Mouse (Mus musculus): ENCODE data around the gene Kcng3. TPM values are rescaled to one million over a fixed set of nuclear protein-coding genes. Genes with fewer than 3 reads are reported as not detected.

The Kcng3 gene
- polyA plus RNA-seq (2014; fragmentation: Nextera tagmentation; extraction: Ambion mirVana) = not detected in 2 replicates

GRCm38 (mm10) chr17:83631783-83632652 lies at the start of gene Kcng3:
Gene Kcng3 (minus strand): TSS chr17:83631895.
- no peaks in the 10 kb centered on the region for H3K36me3 ChIP-seq (ENCODE audit: control insufficient read depth, insufficient read depth, low read length)
- peak within 1 kb of the TSS; percentile 95 for H3K4me2 ChIP-seq (replicated peaks; ENCODE audit: low read depth, low read length)
- H3K27me3 ChIP-seq (ENCODE audit: control insufficient read depth, insufficient read depth, low read length) = peaks cover 51% of the 10 kb centered on the region
- WGBS = 1% methylated on average over 49 of the region's 86 CpGs
- peak within 1 kb of the TSS; percentile 60 for H3K4me3 ChIP-seq (ENCODE audit: low read length)
- H3K4me1 ChIP-seq (ENCODE audit: control insufficient read depth, insufficient read depth, low read length) = peaks cover 15% of the 10 kb centered on the region
- H3K9ac ChIP-seq (ENCODE audit: low read depth, low read length) = peak within 1 kb of the TSS; percentile 56
- H3K27ac ChIP-seq (ENCODE audit: low read depth, low read length) = no peak within 1 kb of the TSS
- ATAC-seq (ENCODE audit: low FRiP score, low TSS enrichment) = peak; percentile 55; the same call in 1 of the 2 replicates
- no peaks in the 10 kb centered on the region; the same call in 1 of the 2 replicates for H3K9me3 ChIP-seq (ENCODE audit: control insufficient read depth, low read length)

- Histone ChIP-seq H3K36me3 (ENCODE audit: control insufficient read depth, insufficient read depth, low read length) (no peaks in the 10 kb centered on the region), H3K9me3 (ENCODE audit: control insufficient read depth, low read length) (no peaks in the 10 kb centered on the region), H3K4me2 (replicated peaks; ENCODE audit: low read depth, low read length) (no peak overlapping the region), H3K4me1 (ENCODE audit: control insufficient read depth, insufficient read depth, low read length) (no peaks in the 10 kb centered on the region), H3K4me3 (ENCODE audit: low read length) (no peak overlapping the region), H3K27ac (ENCODE audit: low read depth, low read length) (no peak overlapping the region), H3K9ac (ENCODE audit: low read depth, low read length) (no peak overlapping the region), H3K27me3 (ENCODE audit: control insufficient read depth, insufficient read depth, low read length) (no peaks in the 10 kb centered on the region)
- ATAC-seq (ENCODE audit: low FRiP score, low TSS enrichment) = no peak
- 72% methylated on average over 1 of the region's 1 CpGs for WGBS
Observed at GRCm38 (mm10) chr17:83677370-83677769, 45.7 kb upstream of the Kcng3 start.

GRCm38 (mm10) chr17:83672685-83673084 lies 41.0 kb upstream of the Kcng3 start:
- no peaks in the 10 kb centered on the region for H3K36me3 ChIP-seq (ENCODE audit: control insufficient read depth, insufficient read depth, low read length)
- H3K4me1 ChIP-seq (ENCODE audit: control insufficient read depth, insufficient read depth, low read length) = no peaks in the 10 kb centered on the region
- 79% methylated on average over 4 of the region's 4 CpGs for WGBS
- no peak overlapping the region for H3K4me3 ChIP-seq (ENCODE audit: low read length)
- H3K4me2 ChIP-seq (replicated peaks; ENCODE audit: low read depth, low read length) = no peak overlapping the region
- H3K9ac ChIP-seq (ENCODE audit: low read depth, low read length) = no peak overlapping the region
- ATAC-seq (ENCODE audit: low FRiP score, low TSS enrichment) = no peak
- no peaks in the 10 kb centered on the region for H3K27me3 ChIP-seq (ENCODE audit: control insufficient read depth, insufficient read depth, low read length)
- H3K27ac ChIP-seq (ENCODE audit: low read depth, low read length) = no peak overlapping the region
- H3K9me3 ChIP-seq (ENCODE audit: control insufficient read depth, low read length) = no peaks in the 10 kb centered on the region

GRCm38 (mm10) chr17:83667934-83668690 lies 36.4 kb upstream of the Kcng3 start:
- no peak for ATAC-seq (ENCODE audit: low FRiP score, low TSS enrichment)
- WGBS = 84% methylated on average over 3 of the region's 3 CpGs

GRCm38 (mm10) chr17:83666597-83667287 lies 35.0 kb upstream of the Kcng3 start:
- Histone ChIP-seq H3K9me3 (ENCODE audit: control insufficient read depth, low read length) (no peaks in the 10 kb centered on the region; the same call in 1 of the 2 replicates), H3K4me2 (replicated peaks; ENCODE audit: low read depth, low read length) (no peak overlapping the region), H3K9ac (ENCODE audit: low read depth, low read length) (no peak overlapping the region), H3K27ac (ENCODE audit: low read depth, low read length) (no peak overlapping the region), H3K36me3 (ENCODE audit: control insufficient read depth, insufficient read depth, low read length) (no peaks in the 10 kb centered on the region), H3K27me3 (ENCODE audit: control insufficient read depth, insufficient read depth, low read length) (no peaks in the 10 kb centered on the region), H3K4me3 (ENCODE audit: low read length) (no peak overlapping the region), H3K4me1 (ENCODE audit: control insufficient read depth, insufficient read depth, low read length) (no peaks in the 10 kb centered on the region)
- 57% methylated on average over 13 of the region's 13 CpGs for WGBS
- ATAC-seq (ENCODE audit: low FRiP score, low TSS enrichment) = no peak

More at GRCm38 (mm10) chr17:83667934-83668690, 36.4 kb upstream of the Kcng3 start:
- Histone ChIP-seq H3K9ac (ENCODE audit: low read depth, low read length) (no peak overlapping the region), H3K9me3 (ENCODE audit: control insufficient read depth, low read length) (no peaks in the 10 kb centered on the region; the same call in 1 of the 2 replicates), H3K4me1 (ENCODE audit: control insufficient read depth, insufficient read depth, low read length) (no peaks in the 10 kb centered on the region), H3K4me2 (replicated peaks; ENCODE audit: low read depth, low read length) (no peak overlapping the region), H3K4me3 (ENCODE audit: low read length) (no peak overlapping the region), H3K27ac (ENCODE audit: low read depth, low read length) (no peak overlapping the region), H3K36me3 (ENCODE audit: control insufficient read depth, insufficient read depth, low read length) (no peaks in the 10 kb centered on the region), H3K27me3 (ENCODE audit: control insufficient read depth, insufficient read depth, low read length) (no peaks in the 10 kb centered on the region)

- ATAC-seq (ENCODE audit: low FRiP score, low TSS enrichment) = no peak
- H3K4me1 ChIP-seq (ENCODE audit: control insufficient read depth, insufficient read depth, low read length) = no peaks in the 10 kb centered on the region
- 42% methylated on average over 8 of the region's 8 CpGs for WGBS
- no peaks in the 10 kb centered on the region for H3K27me3 ChIP-seq (ENCODE audit: control insufficient read depth, insufficient read depth, low read length)
- H3K9ac ChIP-seq (ENCODE audit: low read depth, low read length) = no peak overlapping the region
- H3K36me3 ChIP-seq (ENCODE audit: control insufficient read depth, insufficient read depth, low read length) = no peaks in the 10 kb centered on the region
- no peak overlapping the region for H3K27ac ChIP-seq (ENCODE audit: low read depth, low read length)
- no peak overlapping the region for H3K4me3 ChIP-seq (ENCODE audit: low read length)
- H3K4me2 ChIP-seq (replicated peaks; ENCODE audit: low read depth, low read length) = no peak overlapping the region
- H3K9me3 ChIP-seq (ENCODE audit: control insufficient read depth, low read length) = no peaks in the 10 kb centered on the region; the same call in 1 of the 2 replicates
Observed at GRCm38 (mm10) chr17:83664761-83665160, 33.1 kb upstream of the Kcng3 start.

GRCm38 (mm10) chr17:83658943-83659342 lies 27.2 kb upstream of the Kcng3 start:
- H3K4me3 ChIP-seq (ENCODE audit: low read length) = no peak overlapping the region
- WGBS = 81% methylated on average over 1 of the region's 1 CpGs
- H3K27ac ChIP-seq (ENCODE audit: low read depth, low read length) = no peak overlapping the region
- no peaks in the 10 kb centered on the region for H3K4me1 ChIP-seq (ENCODE audit: control insufficient read depth, insufficient read depth, low read length)
- ATAC-seq (ENCODE audit: low FRiP score, low TSS enrichment) = no peak
- H3K9me3 ChIP-seq (ENCODE audit: control insufficient read depth, low read length) = no peaks in the 10 kb centered on the region; the same call in 1 of the 2 replicates
- H3K4me2 ChIP-seq (replicated peaks; ENCODE audit: low read depth, low read length) = no peak overlapping the region
- H3K27me3 ChIP-seq (ENCODE audit: control insufficient read depth, insufficient read depth, low read length) = no peaks in the 10 kb centered on the region
- no peaks in the 10 kb centered on the region for H3K36me3 ChIP-seq (ENCODE audit: control insufficient read depth, insufficient read depth, low read length)
- H3K9ac ChIP-seq (ENCODE audit: low read depth, low read length) = no peak overlapping the region

- Histone ChIP-seq H3K9me3 (ENCODE audit: control insufficient read depth, low read length) (no peaks in the 10 kb centered on the region), H3K4me3 (ENCODE audit: low read length) (no peak overlapping the region), H3K4me1 (ENCODE audit: control insufficient read depth, insufficient read depth, low read length) (no peaks in the 10 kb centered on the region), H3K27me3 (ENCODE audit: control insufficient read depth, insufficient read depth, low read length) (no peaks in the 10 kb centered on the region), H3K36me3 (ENCODE audit: control insufficient read depth, insufficient read depth, low read length) (no peaks in the 10 kb centered on the region), H3K27ac (ENCODE audit: low read depth, low read length) (no peak overlapping the region), H3K4me2 (replicated peaks; ENCODE audit: low read depth, low read length) (no peak overlapping the region), H3K9ac (ENCODE audit: low read depth, low read length) (no peak overlapping the region)
- 0 out of 2 replicates have a peak, but pooled peaks have one; percentile 40 for ATAC-seq (ENCODE audit: low FRiP score, low TSS enrichment)
- 46% methylated on average over 9 of the region's 9 CpGs for WGBS
Observed at GRCm38 (mm10) chr17:83657375-83657774, 25.7 kb upstream of the Kcng3 start.

All from kidney, embryonic 14.5 days (tissue).